Mouse (Mus musculus): Measurements from ENCODE around the gene Tnfrsf13b.

The Tnfrsf13b gene

GRCm38 (mm10) chr11:61126606-61127355 lies at the start of gene Tnfrsf13b:
Tnfrsf13b (plus strand) TSS chr11:61126755.
- DNase-seq (ENCODE audit: low spot score) = no peak

- no peak for DNase-seq (ENCODE audit: low spot score)
Measured at GRCm38 (mm10) chr11:61081624-61082023, 44.9 kb upstream of the Tnfrsf13b start.

DNA sequence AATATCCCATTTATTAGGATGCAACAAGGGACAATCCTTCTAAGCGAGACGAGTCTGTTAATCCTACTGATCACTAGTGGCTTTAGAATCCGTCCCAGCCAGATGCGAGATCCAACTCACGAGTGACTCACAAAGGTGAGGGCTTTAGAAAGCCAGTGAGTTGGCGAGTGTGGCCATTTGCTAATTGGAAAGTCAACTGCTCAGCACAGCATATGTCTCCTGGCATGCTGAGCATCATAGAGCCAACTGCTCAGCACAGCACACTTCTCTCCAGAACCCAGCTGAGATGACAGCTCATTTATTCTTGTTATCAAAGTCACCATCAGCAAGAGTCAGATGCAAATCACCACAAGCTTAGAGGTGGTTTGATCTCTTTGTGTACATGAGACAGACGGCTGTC lies 36.4 kb upstream of the Tnfrsf13b start:
- no peak for DNase-seq (ENCODE audit: low spot score)

DNA sequence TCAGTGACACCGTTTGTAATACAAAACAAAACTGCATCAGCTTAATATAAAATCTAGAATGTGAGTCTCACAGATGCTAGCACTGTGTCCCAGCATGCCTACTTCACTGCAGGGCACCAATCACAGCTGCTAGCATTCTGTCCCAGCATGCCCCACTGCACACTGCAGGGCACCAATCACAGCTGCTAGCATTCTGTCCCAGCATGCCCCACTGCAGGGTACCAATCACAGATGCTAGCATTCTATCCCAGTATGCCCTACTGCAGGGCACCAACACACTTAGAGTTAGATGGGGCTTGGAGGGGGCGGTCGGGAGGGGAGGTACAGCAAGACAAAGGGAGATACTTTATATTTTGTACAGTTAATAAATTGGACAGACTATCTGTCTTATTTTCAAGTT lies 35.4 kb upstream of the Tnfrsf13b start:
- no peak for DNase-seq (ENCODE audit: low spot score)

DNA sequence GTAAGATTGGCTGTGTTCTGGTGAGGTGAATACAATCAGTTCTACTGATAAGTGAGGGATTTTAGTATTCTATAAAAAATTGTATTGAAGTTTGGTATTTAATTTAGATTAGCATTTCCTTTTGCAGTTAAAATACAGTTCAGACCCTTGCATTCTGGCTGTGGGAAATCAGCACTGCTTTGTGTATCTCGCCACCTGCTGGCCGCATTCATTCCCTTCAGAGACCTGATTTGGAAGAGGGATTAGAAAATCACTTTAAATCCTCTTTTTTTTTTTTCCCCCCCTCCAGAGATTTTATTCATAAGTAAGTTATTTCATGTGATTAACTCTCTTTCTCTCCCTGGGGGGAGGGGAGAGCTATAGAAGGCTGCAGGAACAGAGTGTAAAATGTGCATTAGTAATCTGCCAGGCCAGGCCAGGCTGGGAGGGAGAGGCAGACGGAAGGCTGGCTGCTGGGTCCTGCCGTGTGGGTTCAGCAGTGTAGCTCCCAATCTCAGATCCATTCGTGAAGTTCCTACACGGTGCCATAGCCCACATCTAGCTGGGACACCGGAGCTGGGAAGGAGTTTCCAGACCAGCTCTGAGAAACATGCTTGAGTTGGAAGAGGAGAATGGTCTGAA lies 34.8 kb upstream of the Tnfrsf13b start:
- DNase-seq (ENCODE audit: low spot score) = peak; percentile 60

DNA sequence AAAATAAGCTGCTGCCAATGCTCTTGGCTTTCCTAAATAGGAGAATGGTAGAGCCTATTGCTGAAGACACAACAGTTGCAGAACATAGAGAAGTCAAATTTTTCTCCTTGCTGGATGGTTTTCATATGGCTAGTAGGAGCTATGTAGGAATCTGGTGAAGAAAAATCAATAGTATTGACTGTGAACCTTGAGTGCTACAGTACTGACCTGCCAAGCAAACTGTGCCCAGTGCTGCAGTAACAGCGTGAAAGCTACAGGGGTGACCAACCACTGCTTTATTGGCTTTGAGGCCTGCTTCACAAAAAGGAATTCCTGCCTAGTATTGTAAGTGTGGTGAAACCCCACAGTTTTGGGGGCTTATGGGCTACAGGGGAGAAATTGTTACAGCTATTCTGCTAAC lies 28.5 kb upstream of the Tnfrsf13b start:
- DNase-seq (ENCODE audit: low spot score) = no peak

- no peak for DNase-seq (ENCODE audit: low spot score)
Measured at GRCm38 (mm10) chr11:61102397-61103339, 23.9 kb upstream of the Tnfrsf13b start.

GRCm38 (mm10) chr11:61104241-61104901 lies 22.2 kb upstream of the Tnfrsf13b start:
- DNase-seq (ENCODE audit: low spot score) = peak; percentile 86

DNA sequence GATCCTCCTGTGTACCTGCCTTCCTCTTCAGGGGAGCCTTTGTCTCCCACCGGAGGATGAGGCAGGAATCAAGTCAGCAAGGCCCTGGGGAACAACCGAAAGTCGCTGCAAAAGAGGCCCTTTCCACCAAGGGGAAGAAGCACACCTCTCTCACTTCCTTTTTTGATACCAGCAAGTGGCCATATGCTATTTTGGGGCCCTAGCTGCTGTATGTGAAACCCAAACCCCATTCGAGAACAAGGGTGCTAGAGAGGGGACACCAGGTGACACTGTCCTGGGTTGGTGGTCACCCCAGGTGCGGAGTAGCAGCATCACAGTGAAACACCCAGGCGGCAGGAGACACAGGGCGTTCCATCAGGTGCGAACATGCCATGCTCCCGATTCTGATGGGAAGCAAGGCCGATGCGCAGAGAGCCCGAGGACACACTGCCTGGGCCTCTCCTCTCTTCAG lies 17.6 kb upstream of the Tnfrsf13b start:
- DNase-seq (ENCODE audit: low spot score) = peak; percentile 24

GRCm38 (mm10) chr11:61109707-61110106 lies 16.8 kb upstream of the Tnfrsf13b start:
- DNase-seq (ENCODE audit: low spot score) = no peak

GRCm38 (mm10) chr11:61110113-61110512 lies 16.4 kb upstream of the Tnfrsf13b start:
- no peak for DNase-seq (ENCODE audit: low spot score)

DNA sequence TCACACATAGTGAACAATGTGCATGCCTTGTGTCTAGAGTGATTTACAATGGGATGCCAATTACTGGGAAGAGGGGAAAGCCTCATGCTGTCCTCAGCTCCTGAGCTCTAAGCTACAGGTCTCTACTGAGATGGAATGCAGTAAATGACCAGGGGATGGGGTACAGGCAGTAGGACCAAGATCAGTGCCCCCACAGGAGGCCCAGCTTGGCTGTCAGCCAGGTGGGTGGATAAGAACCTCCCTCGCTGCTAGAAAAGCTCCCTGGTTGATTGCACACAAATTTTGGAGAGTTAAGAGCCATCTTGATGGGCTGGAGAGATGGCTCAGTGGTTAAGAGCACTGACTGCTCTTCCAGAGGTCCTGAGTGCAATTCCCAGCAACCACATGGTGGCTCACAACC lies 15.6 kb upstream of the Tnfrsf13b start:
- DNase-seq (ENCODE audit: low spot score) = no peak

GRCm38 (mm10) chr11:61111472-61111871 lies 15.1 kb upstream of the Tnfrsf13b start:
- no peak for DNase-seq (ENCODE audit: low spot score)

GRCm38 (mm10) chr11:61112323-61112995 lies 14.1 kb upstream of the Tnfrsf13b start:
- DNase-seq (ENCODE audit: low spot score) = peak; percentile 28

GRCm38 (mm10) chr11:61116226-61116625 lies 10.3 kb upstream of the Tnfrsf13b start:
- peak; percentile 41 for DNase-seq (ENCODE audit: low spot score)

DNA sequence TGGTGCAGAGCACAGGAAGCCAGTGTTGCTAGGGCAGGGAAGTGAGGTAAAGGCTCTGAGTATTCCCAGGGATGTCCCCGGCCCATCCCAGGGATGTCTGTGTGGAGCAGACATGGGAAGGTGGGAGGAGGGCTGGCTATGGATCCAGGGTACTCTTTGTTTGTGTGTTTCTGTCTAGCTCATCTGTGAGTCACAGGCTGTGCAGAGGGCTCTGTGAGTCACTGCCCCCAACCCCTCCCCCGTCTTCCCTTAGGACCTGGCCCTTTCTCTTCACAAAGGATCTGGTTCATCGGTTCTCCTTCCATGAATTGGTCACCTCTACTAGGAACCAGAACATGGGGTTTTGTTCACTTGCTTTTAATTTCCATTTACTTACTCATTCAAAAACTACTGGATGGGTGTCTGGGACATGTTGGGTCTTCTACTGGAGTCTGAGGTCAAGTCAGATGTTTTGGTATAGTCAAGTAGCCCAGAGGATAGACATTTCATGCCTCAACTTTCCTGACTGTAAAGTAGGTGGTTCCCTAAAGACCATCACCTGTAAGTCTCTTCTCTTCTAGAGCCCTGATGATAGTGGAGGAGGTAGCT lies 6.5 kb upstream of the Tnfrsf13b start:
- no peak for DNase-seq (ENCODE audit: low spot score)

GRCm38 (mm10) chr11:61122283-61122768 lies 4.2 kb upstream of the Tnfrsf13b start:
- no peak for DNase-seq (ENCODE audit: low spot score)

DNA sequence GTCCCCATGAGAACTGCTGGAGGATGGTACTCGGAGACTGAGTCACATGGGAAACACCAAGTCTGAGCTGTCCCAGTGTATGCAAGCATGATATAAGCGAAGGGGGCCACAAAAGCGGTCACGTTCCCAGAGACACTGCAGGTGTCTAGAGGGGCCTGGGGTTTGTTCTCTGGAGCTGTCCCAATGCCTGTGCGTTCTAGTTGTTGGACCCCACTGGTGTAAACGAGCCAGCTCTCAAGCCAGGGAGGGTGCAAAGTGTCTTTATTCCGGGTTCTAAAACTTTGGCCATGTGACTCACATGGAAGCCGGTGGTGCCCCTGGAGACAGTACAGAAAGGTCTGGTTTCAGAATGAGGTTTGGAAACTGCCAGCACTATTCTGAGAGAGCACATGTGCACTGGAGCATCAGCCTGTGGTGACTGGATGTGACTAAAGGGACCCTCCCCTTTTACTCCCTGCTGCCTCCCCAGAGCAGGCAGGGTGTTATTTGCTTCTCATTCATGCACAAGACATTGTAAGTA lies 3.7 kb upstream of the Tnfrsf13b start:
- DNase-seq (ENCODE audit: low spot score) = no peak

GRCm38 (mm10) chr11:61123886-61124285 lies 2.7 kb upstream of the Tnfrsf13b start:
- no peak for DNase-seq (ENCODE audit: low spot score)

- DNase-seq (ENCODE audit: low spot score) = no peak
Measured at GRCm38 (mm10) chr11:61125970-61126369, 585 bp upstream of the Tnfrsf13b start.

All from lung, postnatal 25 days (tissue).